Mouse (Mus musculus) midbrain, postnatal 0 days (tissue): ENCODE measurements around the gene 2510009E07Rik. TPM values are rescaled to one million over a fixed set of nuclear protein-coding genes. Genes with fewer than 3 reads are reported as not detected.
A peak's percentile ranks its signal among the peaks of the same experiment; 100 is the strongest.

ENCODE experiments used
- ATAC-seq: fragments of 200-750 bp; cut with Nextera tagmentation; 2 replicates; pipeline ENCODE4 v1.8.0; 2017; ENCODE audit warnings: moderate number of reproducible peaks, mild to moderate bottlenecking, moderate TSS enrichment, moderate library complexity; ENCODE audit not compliant: low FRiP score
- DNase-seq: peaks from one replicate; pipeline ENCODE4 v3.0.0-alpha.2; 2015; ENCODE audit warnings: low spot score
- H3K27ac ChIP-seq: fragments of 300-500 bp; sonication (generic); 2 replicates; pipeline ENCODE4 v1.5.1; 2014; ENCODE audit warnings: low read depth, mild to moderate bottlenecking, low read length, mixed read lengths
- H3K27me3 ChIP-seq: fragments of 300-500 bp; sonication (generic); 2 replicates; pipeline ENCODE4 v1.6.1; 2014; ENCODE audit warnings: low read length, control low read depth, mixed read lengths; ENCODE audit not compliant: insufficient read depth
- H3K36me3 ChIP-seq: fragments of 300-500 bp; sonication (generic); 2 replicates; pipeline ENCODE4 v1.6.1; 2014; ENCODE audit warnings: low read length, control low read depth, mixed read lengths; ENCODE audit not compliant: insufficient read depth
- H3K4me1 ChIP-seq: fragments of 300-500 bp; sonication (generic); 2 replicates; pipeline ENCODE4 v1.6.1; 2014; ENCODE audit warnings: mild to moderate bottlenecking, control low read depth, antibody characterized with exemption, low read length, mixed read lengths; ENCODE audit not compliant: insufficient read depth
- H3K4me2 ChIP-seq: fragments of 300-500 bp; sonication (generic); 2 replicates; pipeline ENCODE4 v1.6.1; 2014; ENCODE audit warnings: low read depth, mild to moderate bottlenecking, low read length, mixed read lengths; ENCODE audit not compliant: poor library complexity, severe bottlenecking
- H3K4me3 ChIP-seq: fragments of 300-500 bp; sonication (generic); 2 replicates; pipeline ENCODE4 v1.5.1; 2014; ENCODE audit warnings: low read depth, mild to moderate bottlenecking, low read length, moderate library complexity
- H3K9ac ChIP-seq: fragments of 300-500 bp; sonication (generic); replicated peaks from 2 replicates; pipeline ENCODE4 v1.6.1; 2014; ENCODE audit warnings: mild to moderate bottlenecking, low read length, moderate library complexity, mixed read lengths; ENCODE audit not compliant: poor library complexity, severe bottlenecking
- H3K9me3 ChIP-seq: fragments of 300-500 bp; sonication (generic); 2 replicates; pipeline ENCODE4 v1.6.1; 2016; ENCODE audit warnings: low read length, control low read depth
- CTCF ChIP-seq: IDR thresholded peaks from 2 replicates; pipeline ENCODE4 v1.5.1; 2016; ENCODE audit warnings: antibody characterized with exemption, mild to moderate bottlenecking
- WGBS: fragments of 180-500 bp; shearing (Covaris S2); extraction: QIAGEN DNeasy Blood & Tissue Kit; methylation state at CpG from one replicate; pipeline ENCODE4 v1.1.7; 2014; 5-methylcytosine and 5-hydroxymethylcytosine counted together
- polyA plus RNA-seq: library from polyadenylated mRNA; unstranded; fragments of >200 nt; fragmentation: Nextera tagmentation; extraction: Ambion mirVana; gene quantifications from 2 replicates; pipeline ENCODE4 v1.2.1, GENCODE M21; 2015
- total RNA-seq: library from RNA; depleted of rRNA; stranded (reverse); fragments of >200 nt; gene quantifications from 2 replicates; pipeline ENCODE4 v1.2.3, GENCODE M21; 2014

The 2510009E07Rik gene
- total and polyA plus RNA-seq, 2 experiments from 2014 or later: 37.0 to 48.7 TPM

GRCm38 (mm10) chr16:21671878-21672277, 22.6 kb downstream of the 2510009E07Rik start:
- Histone ChIP-seq H3K4me3 (no peak overlapping the region), H3K27ac (no peak overlapping the region), H3K36me3 (no peaks in the 10 kb centered on the region; the same call in 1 of the 2 replicates), H3K4me2 (no peak overlapping the region), H3K4me1 (no peaks in the 10 kb centered on the region), H3K9ac (no peak overlapping the region), H3K9me3 (no peaks in the 10 kb centered on the region), H3K27me3 (no peaks in the 10 kb centered on the region)
- ATAC-seq (no peak), DNase-seq (no peak)
- no peak for TF ChIP-seq CTCF
- 59% methylated on average over 4 of the region's 4 CpGs for WGBS

- Histone ChIP-seq H3K9me3 (no peaks in the 10 kb centered on the region), H3K9ac (0 out of 2 replicates have a peak overlapping the region, but pooled peaks have one; percentile 13), H3K36me3 (no peaks in the 10 kb centered on the region), H3K4me3 (no peak overlapping the region), H3K4me2 (0 out of 2 replicates have a peak overlapping the region, but pooled peaks have one; percentile 7), H3K4me1 (peaks cover 16% of the 10 kb centered on the region), H3K27ac (peak overlapping the region; percentile 65), H3K27me3 (no peaks in the 10 kb centered on the region)
- 4% methylated on average over 4 of the region's 4 CpGs for WGBS
- no peak for ATAC-seq
- DNase-seq: peak; percentile 56
- no peak; the same call in 1 of the 2 replicates for TF ChIP-seq CTCF
Measured at GRCm38 (mm10) chr16:21665423-21665986, 29.0 kb downstream of the 2510009E07Rik start.

- H3K9me3 ChIP-seq: no peaks in the 10 kb centered on the region
- TF ChIP-seq CTCF: peak; percentile 33
- H3K27ac ChIP-seq: peak overlapping the region; percentile 65
- H3K4me1 ChIP-seq: peaks cover 16% of the 10 kb centered on the region
- peak overlapping the region; percentile 7; the same call in 1 of the 2 replicates for H3K4me2 ChIP-seq
- peak; percentile 54 for DNase-seq
- no peak overlapping the region for H3K4me3 ChIP-seq
- H3K9ac ChIP-seq: 0 out of 2 replicates have a peak overlapping the region, but pooled peaks have one; percentile 26
- no peaks in the 10 kb centered on the region for H3K36me3 ChIP-seq
- WGBS: 12% methylated on average over 18 of the region's 18 CpGs
- H3K27me3 ChIP-seq: no peaks in the 10 kb centered on the region
- ATAC-seq: peak; percentile 71; the same call in 1 of the 2 replicates
Measured at GRCm38 (mm10) chr16:21664633-21665363, 29.7 kb downstream of the 2510009E07Rik start.

GRCm38 (mm10) chr16:21655961-21656360, 38.5 kb downstream of the 2510009E07Rik start:
- H3K27ac ChIP-seq: no peak overlapping the region
- ATAC-seq: no peak
- WGBS: 78% methylated on average over 9 of the region's 9 CpGs
- no peak overlapping the region for H3K4me2 ChIP-seq
- H3K36me3 ChIP-seq: peaks cover 16% of the 10 kb centered on the region
- no peak for DNase-seq
- H3K9me3 ChIP-seq: no peaks in the 10 kb centered on the region
- no peak for TF ChIP-seq CTCF
- H3K4me1 ChIP-seq: 0 out of 2 replicates have a peak, but pooled peaks cover 2% of the 10 kb centered on the region
- no peak overlapping the region for H3K9ac ChIP-seq
- no peaks in the 10 kb centered on the region for H3K27me3 ChIP-seq
- H3K4me3 ChIP-seq: no peak overlapping the region

- DNase-seq (no peak), ATAC-seq (no peak)
- peaks cover 18% of the 10 kb centered on the region for H3K36me3 ChIP-seq
- no peaks in the 10 kb centered on the region for H3K4me1 ChIP-seq
- no peak overlapping the region for H3K4me2 ChIP-seq
- no peak for TF ChIP-seq CTCF
- H3K9ac ChIP-seq: no peak overlapping the region
- H3K4me3 ChIP-seq: no peak overlapping the region
- 15% methylated on average over 6 of the region's 6 CpGs for WGBS
- no peaks in the 10 kb centered on the region for H3K9me3 ChIP-seq
- peak overlapping the region; percentile 55 for H3K27ac ChIP-seq
- H3K27me3 ChIP-seq: no peaks in the 10 kb centered on the region
Measured at GRCm38 (mm10) chr16:21655291-21655690, 39.2 kb downstream of the 2510009E07Rik start.

- Histone ChIP-seq H3K4me2 (no peak overlapping the region), H3K27ac (peak overlapping the region; percentile 55), H3K4me1 (no peaks in the 10 kb centered on the region), H3K9ac (no peak overlapping the region), H3K27me3 (no peaks in the 10 kb centered on the region), H3K4me3 (no peak overlapping the region), H3K9me3 (no peaks in the 10 kb centered on the region), H3K36me3 (peaks cover 18% of the 10 kb centered on the region)
- 35% methylated on average over 5 of the region's 5 CpGs for WGBS
- DNase-seq (no peak), ATAC-seq (peak; percentile 53; the same call in 1 of the 2 replicates)
- no peak for TF ChIP-seq CTCF
Measured at GRCm38 (mm10) chr16:21654384-21654783, 40.1 kb downstream of the 2510009E07Rik start.
